Mouse (Mus musculus): ENCODE measurements around the gene Fsip1.
"Not testable (repeated sequence)": the region's sequence is repeated elsewhere in the genome, so short reads cannot be mapped to it uniquely, and the experiment has no call there.

The Fsip1 gene

GRCm38 (mm10) chr2:118256621-118257053 is at the start of gene Fsip1:
TSS of gene Fsip1 (minus strand) at chr2:118256966.
- peak; percentile 83 to 88 for DNase-seq (ENCODE audit: low spot score in 2 of 2)

DNA sequence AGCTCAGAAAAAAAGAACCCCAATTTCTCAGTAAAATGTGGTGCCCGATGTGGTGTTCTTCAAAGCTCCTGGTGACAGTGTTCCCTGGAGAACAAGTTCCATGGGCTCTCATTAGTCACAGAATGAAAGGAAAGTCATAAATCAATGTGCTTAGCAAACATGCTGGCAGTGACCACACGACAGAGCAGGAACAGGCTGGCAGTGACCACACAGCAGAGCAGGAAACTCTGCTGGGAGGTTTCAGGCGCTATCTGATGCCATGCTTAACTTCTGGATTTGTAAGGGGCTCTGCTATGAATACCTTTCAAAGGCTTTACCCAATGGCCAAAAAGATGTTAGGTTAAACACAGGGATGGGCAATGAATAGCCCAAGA is 49.7 kb upstream of the Fsip1 start:
- DNase-seq (ENCODE audit: low spot score in 2 of 2), result no peak

DNA sequence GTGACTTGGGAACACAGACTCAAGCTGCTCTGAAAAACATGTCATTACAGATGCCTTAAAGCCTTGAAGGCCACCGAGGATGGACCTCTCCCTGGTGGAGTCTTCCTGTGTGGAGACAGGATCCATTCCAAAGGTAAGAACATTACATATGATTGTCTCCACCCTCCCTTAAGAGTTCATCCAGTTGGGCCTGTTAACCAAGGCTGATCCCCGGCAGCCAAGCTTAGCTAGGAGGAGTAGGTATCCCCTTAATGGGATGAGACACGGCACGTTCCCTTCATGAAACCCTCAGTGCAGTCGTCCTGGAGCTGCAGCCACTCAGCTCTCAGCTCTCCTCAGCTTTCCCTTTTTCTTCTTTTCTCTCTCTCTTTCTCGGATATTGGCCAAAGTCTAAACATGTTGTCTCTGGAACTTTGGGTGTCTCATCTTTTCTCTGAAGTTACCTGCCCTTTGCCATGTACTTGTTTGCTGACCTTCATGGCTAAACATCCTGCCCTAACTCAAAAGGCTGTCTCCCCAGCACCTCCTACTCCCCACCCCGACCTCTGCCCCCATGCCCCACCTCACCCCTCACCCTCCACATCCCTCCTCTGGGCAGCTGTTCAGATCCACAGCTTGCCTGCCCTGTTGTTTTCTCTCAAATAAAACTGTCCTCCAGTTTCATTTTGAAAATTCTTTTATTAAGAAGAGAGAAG is 49.2 kb upstream of the Fsip1 start:
- no peak for DNase-seq (ENCODE audit: low spot score in 2 of 2)

GRCm38 (mm10) chr2:118303456-118303855 is 46.7 kb upstream of the Fsip1 start:
- no peak for DNase-seq (ENCODE audit: low spot score in 2 of 2)

GRCm38 (mm10) chr2:118301656-118302055 is 44.9 kb upstream of the Fsip1 start:
- no peak for DNase-seq (ENCODE audit: low spot score in 2 of 2)

DNA sequence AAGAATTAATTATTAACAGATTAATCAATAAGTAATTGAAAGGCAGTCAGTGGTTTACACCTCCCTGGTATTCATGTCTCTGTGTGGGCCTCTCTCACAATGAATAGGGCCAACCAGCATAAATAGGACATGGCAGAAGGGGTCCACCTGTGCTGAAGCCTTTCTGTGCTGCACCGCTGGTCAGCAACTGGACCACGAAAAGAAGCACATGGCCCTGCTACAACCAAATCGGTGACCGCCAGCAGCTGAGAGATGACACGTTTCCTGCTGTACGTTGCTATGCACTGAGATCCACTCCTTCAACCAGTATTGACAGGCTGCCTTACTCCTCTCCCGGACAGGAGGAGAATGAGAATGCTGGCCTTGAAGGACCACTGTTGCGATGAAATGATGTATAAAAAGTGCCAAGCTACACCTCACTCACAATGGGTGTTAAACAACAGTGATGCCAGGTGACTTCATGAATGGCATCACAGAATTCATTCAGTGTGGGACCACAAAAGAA is 44.3 kb upstream of the Fsip1 start:
- no peak for DNase-seq (ENCODE audit: low spot score in 2 of 2)

DNA sequence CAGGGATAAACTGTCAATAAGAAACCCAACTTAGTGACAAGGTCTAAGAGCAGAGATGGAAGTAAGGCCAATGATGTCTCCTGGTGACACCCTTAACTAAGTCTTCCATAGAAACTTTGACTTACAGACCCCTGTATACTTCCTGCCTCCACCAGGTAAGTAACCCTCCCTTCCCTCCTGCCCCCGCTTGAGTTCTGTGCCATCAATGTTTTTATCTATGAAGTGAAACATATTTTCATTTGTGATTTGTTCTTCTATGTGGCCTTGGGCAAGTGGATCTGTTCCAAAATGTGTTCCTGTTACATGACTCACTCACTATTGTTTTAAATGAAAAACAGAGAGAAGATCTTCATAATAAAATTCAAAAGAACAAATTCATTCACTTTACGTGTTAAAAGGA is 43.2 kb upstream of the Fsip1 start:
- DNase-seq (ENCODE audit: low spot score in 2 of 2), result no peak

GRCm38 (mm10) chr2:118298601-118299000 is 41.8 kb upstream of the Fsip1 start:
- DNase-seq (ENCODE audit: low spot score in 2 of 2), result no peak

GRCm38 (mm10) chr2:118297966-118298365 is 41.2 kb upstream of the Fsip1 start:
- no peak for DNase-seq (ENCODE audit: low spot score in 2 of 2)

DNA sequence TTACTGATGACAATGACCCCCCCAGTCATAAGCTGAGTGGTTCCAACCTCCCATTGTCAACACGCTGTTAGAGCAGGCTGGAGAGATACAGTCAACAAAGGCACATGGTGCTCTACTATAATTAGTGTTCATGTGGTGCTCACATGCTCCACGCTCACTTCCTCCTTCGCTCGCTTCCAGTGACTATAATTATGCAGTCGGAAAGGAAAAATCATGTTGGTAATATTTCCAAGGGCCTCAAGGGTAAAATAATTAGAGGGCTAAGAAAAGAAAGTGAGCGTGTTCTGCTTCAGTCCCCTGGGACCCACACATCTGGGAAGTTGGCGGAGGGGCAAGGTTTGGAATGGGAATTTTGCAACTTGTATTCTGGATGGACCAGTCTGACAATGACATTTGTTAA is 38.7 kb upstream of the Fsip1 start:
- DNase-seq (ENCODE audit: low spot score in 2 of 2), result no peak

DNA sequence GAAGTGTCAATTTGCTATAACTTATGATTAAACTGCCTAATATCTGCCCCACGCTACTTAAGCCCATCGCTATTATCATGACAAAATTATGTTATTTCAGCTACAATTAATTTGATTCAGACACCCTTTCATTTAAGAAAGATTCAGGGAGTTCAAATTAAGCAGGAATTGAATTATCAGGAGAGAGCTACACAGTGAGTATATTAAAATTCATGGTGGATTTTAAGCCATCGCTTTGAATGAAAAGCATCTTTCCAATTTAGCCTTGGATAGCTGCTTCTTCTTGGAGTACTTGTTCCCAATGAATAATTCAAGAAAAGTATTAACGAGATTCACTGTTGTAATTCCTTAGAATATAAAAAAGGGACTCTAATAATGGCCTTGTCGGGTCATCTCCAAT is 36.8 kb upstream of the Fsip1 start:
- DNase-seq (ENCODE audit: low spot score in 2 of 2), result no peak

DNA sequence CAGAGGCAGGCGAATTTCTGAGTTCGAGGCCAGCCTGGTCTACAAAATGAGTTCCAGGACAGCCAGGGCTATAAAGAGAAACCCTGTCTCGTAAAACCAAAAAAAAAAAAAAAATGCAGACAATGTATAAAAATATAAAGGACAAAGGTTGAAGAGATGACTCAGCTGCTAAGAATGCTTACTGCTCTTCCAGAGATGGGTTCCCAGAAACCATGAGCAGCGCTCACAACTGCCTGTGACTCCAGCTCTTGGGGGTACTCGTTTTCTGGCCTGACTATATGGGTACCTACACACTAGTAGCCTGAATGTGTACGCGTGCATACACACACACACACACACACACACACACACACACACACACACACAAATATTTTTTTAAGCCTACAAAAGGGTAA is 32.3 kb upstream of the Fsip1 start:
- not testable (repeated sequence) for DNase-seq (ENCODE audit: low spot score in 2 of 2)

DNA sequence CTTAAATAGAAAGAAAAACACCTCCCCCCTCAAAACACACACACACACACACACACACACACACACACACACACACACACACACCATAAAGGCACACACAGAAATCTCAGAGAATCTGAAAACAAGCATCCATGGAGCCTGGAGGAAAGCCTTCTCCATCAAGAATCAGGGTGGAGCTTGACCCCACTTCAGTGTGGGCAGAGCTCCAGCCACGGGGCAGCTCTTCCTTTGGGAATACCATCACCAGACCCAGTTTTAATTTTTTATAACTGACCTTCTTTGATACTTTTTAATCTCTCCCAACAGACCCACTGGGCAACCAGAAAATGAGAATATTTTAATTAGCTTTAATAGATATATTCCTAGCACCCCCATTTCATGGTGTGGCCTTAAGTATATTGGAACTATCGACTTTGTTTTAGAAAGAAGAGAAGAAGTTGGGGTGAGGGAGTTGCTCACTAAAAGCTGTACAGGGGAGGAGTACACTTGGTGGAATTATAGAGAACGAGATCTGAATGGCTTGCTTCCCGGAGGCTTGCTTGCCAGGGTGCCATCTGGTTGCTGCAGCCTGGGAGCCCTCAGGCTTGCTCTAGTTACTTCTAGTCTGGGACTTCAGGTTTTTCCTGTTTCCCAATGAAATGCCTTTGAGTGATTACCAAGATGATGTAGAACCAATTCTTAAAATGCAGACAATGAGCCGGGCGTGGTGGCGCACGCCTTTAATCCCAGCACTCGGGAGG is 31.7 kb upstream of the Fsip1 start:
- no peak for DNase-seq (ENCODE audit: low spot score in 2 of 2)

GRCm38 (mm10) chr2:118287678-118288077 is 30.9 kb upstream of the Fsip1 start:
- no peak for DNase-seq (ENCODE audit: low spot score in 2 of 2)

DNA sequence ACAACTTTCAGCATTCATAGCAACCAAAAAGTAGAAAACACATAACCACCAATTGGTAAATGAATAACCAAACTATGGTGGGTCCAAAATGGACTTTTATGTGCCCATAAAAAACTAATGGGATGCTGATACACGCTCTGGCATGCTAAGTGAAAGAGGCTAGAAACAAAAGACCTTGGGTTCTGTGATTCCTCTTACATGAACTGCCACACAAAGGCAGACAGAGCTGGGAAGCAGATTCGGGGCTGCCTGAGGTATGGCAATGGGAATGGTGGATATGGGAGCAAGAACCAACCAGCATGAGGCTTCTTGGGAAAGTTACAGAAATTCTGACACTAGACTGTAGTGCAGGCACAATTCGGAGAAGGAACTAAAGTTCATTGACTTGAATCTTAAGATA is 25.7 kb upstream of the Fsip1 start:
- DNase-seq (ENCODE audit: low spot score in 2 of 2), result no peak

GRCm38 (mm10) chr2:118278249-118278648 is 21.5 kb upstream of the Fsip1 start:
- no peak for DNase-seq (ENCODE audit: low spot score in 2 of 2)

GRCm38 (mm10) chr2:118271606-118272005 is 14.8 kb upstream of the Fsip1 start:
- no peak for DNase-seq (ENCODE audit: low spot score in 2 of 2)

- DNase-seq (ENCODE audit: low spot score in 2 of 2), result no peak
These were observed 13.4 kb upstream of the Fsip1 start for GRCm38 (mm10) chr2:118270213-118270612.

DNA sequence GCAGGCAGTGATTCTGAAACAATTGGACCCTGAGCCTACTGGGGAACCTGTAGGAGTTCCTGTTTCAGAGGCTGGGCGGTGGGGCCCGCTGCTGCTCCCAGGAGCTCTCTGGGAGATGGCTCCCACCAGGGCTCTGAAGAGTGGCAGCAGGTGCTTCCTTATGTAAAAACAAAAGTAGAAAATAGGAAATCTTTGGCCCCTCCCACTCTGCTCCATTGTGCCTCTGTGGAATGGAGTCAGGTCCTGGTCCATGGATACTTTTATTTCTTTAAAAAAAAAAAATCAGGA is 7.1 kb upstream of the Fsip1 start:
- peak; percentile 48 to 50 for DNase-seq (ENCODE audit: low spot score in 2 of 2)

- DNase-seq (ENCODE audit: low spot score in 2 of 2), result peak; percentile 65 to 81
These were observed 6.6 kb upstream of the Fsip1 start for GRCm38 (mm10) chr2:118263151-118263913.

DNA sequence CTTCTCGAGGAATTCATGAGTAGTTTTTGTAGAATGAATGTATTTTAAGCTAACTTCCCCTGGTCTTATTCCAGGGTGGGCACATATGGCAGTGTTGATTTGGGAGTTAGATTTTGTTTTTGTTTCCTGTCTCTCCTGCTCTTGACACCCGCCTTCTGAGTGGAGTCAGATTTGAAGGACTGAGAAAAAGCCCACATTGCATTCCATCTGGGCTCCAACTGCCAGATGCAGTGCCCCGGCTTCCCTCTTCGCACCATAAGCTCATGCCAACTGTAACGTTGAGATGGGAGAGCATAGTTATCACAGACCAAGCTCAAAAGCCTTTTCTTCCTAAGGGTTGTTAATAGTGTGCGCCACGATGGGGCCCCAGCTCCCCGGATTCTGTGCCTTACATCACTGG is 5.9 kb upstream of the Fsip1 start:
- DNase-seq (ENCODE audit: low spot score in 2 of 2), result no peak

GRCm38 (mm10) chr2:118259746-118260145 is 3.0 kb upstream of the Fsip1 start:
- peak; percentile 38 to 53 for DNase-seq (ENCODE audit: low spot score in 2 of 2)

DNA sequence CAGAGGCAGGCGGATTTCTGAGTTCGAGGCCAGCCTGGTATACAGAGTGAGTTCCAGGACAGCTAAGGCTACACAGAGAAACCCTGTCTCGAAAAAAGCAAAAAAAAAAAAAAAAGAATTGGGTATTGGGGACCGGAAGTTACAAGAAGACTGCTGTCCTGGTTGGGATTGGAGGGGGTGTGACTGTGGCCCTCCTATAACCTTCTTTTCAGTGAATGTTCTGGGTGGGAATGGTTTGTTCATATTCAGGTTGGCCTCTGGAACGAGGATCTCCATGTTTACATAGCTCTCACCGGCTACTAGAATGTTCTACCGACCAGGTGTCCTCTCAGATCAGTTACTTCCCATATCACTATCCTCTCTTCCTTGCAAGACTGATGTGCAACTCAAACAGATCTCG is 328 bp upstream of the Fsip1 start:
- DNase-seq (ENCODE audit: low spot score in 2 of 2), result peak in 1 of 2 experiments; percentile 18
